Mouse (Mus musculus): ENCODE measurements around the gene Rtn1.
A peak's percentile ranks its signal among the peaks of the same experiment; 100 is the strongest.

Rtn1 gene

DNA sequence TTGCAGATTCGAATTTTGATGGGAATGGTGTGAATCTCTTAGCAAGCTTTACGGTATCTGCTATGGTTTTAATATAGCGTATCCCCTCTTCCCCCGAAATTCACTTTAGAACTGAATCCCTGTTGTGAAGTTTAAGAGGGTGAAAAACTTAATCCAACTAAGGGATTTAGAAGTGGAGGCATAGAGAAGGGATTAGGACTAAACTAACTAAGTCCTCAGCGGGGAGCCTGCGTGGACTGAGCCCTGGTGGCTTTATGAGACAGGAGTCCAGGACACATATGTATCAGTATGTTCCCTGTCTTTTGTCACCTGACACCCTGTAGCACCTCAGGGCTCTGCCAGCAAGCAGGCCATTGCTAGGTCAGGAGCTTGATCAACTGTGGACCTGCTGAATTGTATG lies 181.1 kb downstream of the Rtn1 start:
- DNase-seq = no peak

GRCm38 (mm10) chr12:72225371-72225770 lies 183.5 kb downstream of the Rtn1 start:
- DNase-seq = no peak

GRCm38 (mm10) chr12:72223557-72224102 lies 185.2 kb downstream of the Rtn1 start:
- no peak for DNase-seq

- DNase-seq = peak; percentile 9
These were observed 195.3 kb downstream of the Rtn1 start for GRCm38 (mm10) chr12:72213554-72213953.

DNA sequence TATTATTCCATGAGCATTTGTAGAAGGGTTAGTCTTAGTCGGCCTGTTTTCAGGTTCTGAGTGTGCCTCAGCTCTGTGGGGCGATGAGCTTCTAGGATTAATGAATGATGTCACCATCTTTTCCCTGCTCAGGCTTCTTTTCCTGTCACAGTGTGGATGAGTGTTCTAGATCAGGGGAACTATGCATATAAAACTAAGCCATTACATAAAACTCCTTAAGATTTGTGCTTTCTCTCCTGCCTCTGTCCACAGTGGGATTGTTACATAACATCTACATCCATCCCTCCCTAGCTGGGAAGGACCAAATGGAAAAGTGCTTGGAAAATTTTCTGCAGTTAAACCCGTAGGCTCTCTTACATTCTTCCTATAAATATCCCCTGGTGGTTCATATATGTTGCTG lies 208.0 kb downstream of the Rtn1 start:
- DNase-seq = no peak

DNA sequence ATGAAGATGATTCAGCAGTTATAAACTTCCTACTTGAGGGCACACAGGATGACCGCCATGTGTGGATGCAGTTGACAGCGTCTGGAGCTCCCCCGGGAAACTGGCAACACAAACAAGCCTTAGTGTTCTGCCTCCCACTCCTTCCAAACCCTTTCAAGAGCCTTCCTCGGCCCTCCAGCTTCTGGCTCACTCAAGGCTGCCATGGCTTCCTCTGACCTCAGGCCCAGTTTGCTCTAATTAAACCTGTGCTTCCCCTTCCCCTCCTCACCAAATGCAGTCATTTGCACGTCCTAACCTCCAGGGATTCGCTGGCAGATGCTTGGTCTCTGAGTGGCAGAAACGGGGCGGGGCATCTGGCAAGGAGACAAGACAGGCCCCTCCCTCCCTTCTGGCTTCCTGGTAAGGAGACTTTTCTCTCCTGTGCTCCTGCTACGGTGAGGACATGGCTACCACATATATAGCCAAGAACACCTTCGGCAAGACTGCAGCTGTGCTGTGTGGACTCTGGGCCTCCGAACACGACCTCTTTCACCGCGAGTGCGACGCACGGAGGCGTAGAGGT lies 210.8 kb downstream of the Rtn1 start:
- DNase-seq = peak; percentile 12

DNA sequence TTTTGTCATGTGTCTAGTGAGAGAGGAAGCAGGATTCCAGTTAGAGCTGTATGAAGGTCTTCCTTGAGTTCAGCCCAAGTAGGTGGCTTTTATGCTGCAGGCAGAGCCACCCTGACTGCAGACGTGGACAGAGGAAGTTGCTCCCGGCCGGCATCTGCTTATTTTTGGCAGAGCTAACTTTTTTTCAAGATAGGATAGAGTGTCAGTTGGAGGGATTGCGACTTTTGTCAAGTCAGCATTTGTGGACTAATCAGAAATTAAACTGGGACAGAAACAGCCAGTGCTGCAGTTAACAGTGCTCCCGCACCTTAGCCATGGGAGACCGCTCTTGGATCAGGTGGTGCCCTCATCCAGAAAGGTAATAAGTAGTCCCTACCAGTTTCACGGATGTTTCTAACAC lies 211.4 kb downstream of the Rtn1 start:
- DNase-seq = no peak

DNA sequence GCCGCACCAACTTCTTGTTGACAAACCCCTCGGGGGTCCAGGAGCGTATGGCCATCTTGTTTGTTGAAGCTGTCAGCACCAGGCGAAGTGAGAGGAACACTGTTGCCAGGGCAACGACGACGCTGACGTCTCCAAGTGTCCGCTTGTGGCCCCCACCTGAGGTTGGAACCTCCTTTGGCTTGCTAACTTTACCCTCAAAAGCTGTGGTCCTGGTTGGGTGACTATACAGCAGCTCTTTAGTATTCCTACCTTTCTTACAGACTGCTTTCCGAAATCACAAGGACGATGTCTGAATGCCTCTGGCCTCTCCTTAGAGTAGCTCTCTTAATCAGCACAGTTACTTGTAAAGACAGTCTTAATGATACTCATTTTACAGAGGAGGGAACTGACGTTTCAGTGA lies 223.9 kb downstream of the Rtn1 start, which contains the start of gene Ccdc175:
Ccdc175 (minus strand) TSS at position 101 of the 400 bp plus-strand sequence.
- no peak for DNase-seq

GRCm38 (mm10) chr12:72179561-72179960 lies 229.3 kb downstream of the Rtn1 start:
- no peak for DNase-seq

- DNase-seq = no peak
These were observed 230.5 kb downstream of the Rtn1 start for GRCm38 (mm10) chr12:72178322-72178721.
